Mouse (Mus musculus): Measurements from ENCODE around the gene Atcay.

DNA sequence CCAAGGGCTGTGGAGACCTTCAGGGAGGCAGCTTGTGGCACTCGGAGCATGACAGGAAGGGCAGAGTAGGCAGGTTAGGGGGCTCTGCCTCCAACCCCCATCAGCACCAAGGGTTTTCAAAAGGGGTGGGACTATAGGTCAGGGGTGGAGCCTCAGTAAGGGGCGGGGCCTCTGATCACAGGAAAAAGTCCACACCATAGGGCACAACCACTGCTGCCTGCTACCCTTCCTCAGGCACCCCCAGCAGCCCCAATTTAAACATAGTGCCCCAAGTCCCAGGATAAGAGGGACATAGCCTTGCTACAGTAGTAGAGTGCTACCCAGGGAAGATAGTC is 68.3 kb downstream of the Atcay start:
- TF ChIP-seq CTCF (conservative IDR thresholded peaks at IDR 0.05 in 1 of 2, IDR thresholded peaks at IDR 0.05 in 1 of 2; ENCODE audit: low read depth in 2 of 2, low read length in 2 of 2) (no peak), MXI1 (IDR thresholded peaks at IDR 0.05; ENCODE audit: low read depth, low read length) (0 out of 2 replicates have a peak, but pooled peaks have one; percentile 4), POLR2A (IDR thresholded peaks at IDR 0.05; ENCODE audit: low read depth, low read length) (peak; percentile 11; the same call in 1 of the 2 replicates), EP300 (IDR thresholded peaks at IDR 0.05; ENCODE audit: low read length) (no peak), USF1 (IDR thresholded peaks at IDR 0.05; ENCODE audit: low read depth, low read length) (no peak), PAX5 (IDR thresholded peaks at IDR 0.05; ENCODE audit: low read length) (no peak), POLR2AphosphoS2 (IDR thresholded peaks at IDR 0.05; ENCODE audit: low read depth, low read length) (no peak), MAFK (IDR thresholded peaks at IDR 0.05; ENCODE audit: insufficient replicate concordance, low read length) (no peak), TCF12 (IDR thresholded peaks at IDR 0.05; ENCODE audit: low read depth, low read length) (no peak), E2F4 (IDR thresholded peaks at IDR 0.05; ENCODE audit: insufficient replicate concordance, low read depth, low read length) (no peak), MAZ (IDR thresholded peaks at IDR 0.05; ENCODE audit: low read depth, low read length) (no peak), MYC (IDR thresholded peaks at IDR 0.05; ENCODE audit: low read depth, low read length) (no peak; the same call in 1 of the 2 replicates)

All from CH12.LX (cell line).